Mouse (Mus musculus): ENCODE data around the gene Cavin2.
A peak's percentile ranks its signal among the peaks of the same experiment; 100 is the strongest.

Cavin2 gene

DNA sequence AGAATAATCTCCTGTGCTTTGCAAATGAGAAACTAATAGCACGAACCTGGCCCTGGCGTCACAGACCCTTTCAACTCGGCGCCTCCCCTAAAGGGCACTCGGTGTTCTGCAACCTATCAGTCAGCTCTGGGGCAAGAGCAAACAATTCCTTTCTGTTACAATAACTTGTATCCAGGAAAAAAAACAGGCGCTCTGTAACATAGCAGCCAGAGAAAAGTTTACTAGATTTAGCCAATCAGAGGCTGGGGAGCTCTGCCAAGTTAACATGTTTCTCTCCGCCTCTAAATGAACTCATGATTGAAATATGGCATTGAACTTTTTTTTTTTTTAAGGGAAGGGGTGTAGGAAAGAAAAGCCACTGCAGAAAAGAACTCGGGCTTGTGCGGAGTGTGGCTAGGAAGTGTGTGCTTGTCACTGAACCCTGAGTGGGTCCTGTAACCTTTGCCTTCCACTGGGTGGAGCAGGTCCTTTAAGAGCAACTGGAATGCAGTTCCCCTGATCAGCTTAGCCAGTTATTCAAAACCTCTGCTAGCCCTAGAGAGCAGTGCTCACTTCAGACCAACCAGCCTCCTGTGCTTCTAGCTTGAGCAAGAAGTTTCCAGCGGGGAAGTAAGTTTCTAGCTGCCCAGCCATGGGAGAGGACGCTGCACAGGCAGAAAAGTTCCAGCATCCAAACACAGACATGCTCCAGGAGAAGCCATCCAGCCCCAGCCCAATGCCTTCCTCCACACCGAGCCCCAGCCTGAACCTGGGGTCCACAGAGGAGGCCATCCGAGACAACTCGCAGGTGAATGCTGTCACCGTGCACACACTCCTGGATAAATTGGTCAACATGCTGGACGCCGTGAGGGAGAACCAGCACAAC is at the start of gene Cavin2:
TSS of gene Cavin2 (plus strand) at position 372 of the 865 bp plus-strand sequence.
- no peak for DNase-seq

DNA sequence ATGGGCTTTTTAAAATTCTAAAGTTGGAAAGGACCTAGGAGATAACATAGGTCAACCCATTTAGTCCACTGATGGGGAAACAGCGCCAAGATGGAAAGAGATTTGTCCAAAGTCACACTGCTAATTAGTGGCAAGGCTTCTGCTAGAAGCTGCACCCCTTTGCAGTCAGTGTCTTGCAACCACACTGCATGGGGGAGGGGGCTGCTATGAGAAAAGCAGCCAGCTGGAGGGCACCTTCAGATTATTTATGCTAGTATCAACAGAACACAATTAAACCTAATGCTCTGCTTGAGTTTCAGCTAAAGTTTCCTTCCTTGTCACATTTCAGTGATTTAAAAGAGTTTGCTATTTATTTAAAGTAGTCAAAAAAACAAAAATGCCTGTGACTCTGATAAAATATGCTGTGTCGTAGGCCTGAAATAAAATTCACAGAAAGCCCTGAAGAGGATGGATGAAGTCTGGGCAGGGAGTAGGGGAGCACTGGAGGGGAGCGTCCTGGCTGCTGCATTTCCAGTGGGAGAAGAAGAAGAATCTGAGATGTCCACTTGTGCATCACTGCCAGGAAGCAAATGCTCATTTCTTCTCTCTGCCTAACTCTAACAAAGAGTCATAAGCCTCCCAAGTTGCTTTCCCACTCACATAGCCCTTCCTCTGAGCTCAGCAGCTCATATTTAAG is 47.5 kb upstream of the Cavin2 start:
- no peak for DNase-seq

DNA sequence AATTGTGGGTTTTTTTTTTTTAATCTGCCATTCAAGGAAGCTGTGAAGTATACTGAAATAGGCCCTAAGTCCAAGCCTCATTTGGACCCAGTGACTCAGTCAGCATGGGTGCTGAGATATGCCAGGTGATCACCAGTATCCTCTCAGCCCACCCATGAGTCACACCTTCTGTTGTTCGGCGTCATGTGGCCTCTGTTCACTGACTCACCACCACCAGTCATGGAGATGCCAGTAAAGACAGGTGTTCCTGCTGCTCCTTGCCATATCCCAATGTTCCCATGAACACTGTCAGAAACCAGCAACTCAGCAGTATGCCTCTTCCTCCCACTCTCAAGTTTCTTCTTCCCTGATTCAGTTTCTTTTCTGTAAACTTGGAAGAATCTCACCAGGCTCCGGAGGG is 45.6 kb upstream of the Cavin2 start:
- peak; percentile 82 for DNase-seq

DNA sequence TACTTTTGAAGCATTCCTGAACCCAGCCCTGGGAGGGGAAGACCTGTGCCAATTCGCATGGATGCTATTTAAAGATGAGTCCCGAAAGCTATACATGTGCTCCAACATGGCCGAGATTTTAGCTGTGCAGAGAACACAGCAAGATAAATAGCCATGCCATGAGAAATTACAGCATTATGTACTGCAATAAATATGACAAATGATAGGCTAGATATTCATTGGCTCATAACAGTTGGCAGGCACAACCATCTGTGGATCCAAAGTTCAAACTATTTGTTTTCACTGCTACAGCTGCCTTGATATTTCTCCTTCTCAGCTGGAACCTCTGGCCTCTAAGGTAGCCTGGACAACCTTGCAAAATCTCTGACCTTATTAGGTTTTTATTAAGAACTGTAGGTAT is 45.1 kb upstream of the Cavin2 start:
- no peak for DNase-seq

DNA sequence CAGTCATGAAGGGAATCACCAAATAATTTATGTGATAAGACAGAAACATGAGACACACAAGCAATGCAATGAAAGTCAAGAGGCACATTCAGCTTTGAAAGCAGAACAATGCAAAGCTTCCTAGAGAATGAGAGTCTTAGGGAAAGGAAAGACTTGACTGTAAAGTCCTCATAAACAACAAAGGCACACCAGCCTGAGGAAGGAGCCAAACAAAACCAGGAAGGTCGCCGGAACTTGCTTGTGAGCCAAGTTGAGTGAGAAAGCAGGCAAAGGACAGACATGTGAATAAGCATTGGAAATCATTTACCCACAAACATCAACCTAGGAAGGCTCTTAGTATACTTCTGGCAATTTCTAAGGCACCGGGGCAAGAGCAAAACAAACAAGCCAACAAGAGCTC is 43.5 kb upstream of the Cavin2 start:
- no peak for DNase-seq

DNA sequence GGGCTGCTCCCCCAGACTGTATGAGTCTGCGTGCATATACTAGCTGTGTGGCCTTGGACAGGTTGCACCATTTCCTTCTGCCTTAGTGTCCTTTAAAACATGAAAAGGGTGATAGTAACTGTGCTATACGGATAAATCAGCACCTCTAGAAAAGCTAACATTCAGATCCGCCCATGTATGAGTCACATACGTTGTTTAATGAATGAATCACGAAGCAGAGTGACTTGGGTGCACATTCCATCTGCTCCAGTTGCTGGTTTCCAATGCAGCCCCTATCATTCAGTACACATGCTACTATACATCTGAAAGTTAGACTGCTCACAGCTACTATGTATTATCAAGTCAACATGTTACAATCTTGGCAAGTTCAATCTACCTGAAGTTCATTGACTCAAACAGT is 38.6 kb upstream of the Cavin2 start:
- no peak for DNase-seq

DNA sequence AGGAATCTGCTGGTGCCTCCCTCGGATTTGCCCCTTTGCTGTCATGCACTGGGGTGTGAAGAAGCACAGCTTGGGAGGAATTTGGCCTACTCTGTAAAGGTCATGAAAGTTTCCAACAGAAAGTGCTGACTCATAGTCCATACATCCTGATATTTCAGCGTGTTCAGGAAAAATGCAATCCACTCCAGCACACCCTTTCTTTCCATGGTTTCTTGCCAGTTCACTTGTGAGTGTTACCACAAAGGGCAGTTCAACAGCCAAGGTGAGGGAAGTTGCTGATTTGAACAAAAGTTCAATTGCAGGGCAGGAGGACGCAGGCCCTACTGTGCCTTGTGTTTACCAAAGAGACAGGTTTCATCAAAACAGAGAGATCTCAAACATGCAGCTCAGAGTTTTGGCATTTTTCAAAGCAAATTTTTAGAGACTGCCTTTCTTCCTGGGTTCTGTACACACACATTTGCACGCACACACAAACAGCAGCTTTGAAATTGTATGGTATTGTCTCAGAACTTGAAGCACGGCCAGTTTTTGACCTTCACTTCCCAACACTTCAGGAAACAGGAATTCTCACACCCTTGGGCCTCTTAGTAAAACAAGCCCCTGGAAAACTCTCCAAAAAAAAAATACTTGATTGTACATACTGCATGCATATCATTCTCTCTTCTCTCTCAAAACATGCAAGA is 23.7 kb upstream of the Cavin2 start:
- no peak for DNase-seq

DNA sequence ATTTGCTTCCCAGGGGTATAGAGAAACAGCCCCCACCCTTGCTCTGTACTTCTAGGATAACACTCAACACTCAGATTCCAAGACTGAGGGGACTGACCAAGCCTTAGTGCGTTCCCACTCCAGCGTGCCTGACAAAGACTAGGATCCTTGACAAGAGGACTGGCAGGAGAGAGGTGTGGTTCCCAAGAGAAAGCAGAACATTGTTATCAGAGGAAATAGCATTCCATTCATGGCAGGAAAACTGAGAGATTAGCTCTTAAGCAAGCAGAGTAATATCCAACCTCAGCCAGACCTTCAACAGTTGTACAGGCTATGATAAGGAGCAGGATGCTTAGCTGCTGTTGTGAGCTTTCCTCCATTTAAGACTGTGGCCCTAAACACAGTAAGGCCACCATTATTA is 23.0 kb upstream of the Cavin2 start:
- DNase-seq, result no peak

DNA sequence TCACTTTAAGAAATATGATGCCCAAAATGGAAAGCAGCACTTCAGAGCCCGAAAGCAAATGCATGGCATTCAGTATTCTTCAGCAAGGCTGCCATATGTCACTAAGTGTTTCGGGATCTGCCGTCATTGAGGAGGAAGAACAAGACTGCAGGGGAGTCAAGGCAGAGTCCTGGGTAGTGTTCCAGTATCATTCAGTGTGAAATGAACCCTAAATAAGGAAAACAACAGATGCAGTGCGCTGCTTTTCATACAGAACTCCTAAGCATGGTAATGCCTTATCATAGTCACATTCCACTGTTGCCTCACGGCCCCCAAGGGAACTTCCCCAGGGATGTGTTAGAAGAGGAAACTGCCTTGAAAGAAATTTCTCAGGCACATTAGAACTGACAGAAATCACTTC is 21.8 kb upstream of the Cavin2 start:
- no peak for DNase-seq

DNA sequence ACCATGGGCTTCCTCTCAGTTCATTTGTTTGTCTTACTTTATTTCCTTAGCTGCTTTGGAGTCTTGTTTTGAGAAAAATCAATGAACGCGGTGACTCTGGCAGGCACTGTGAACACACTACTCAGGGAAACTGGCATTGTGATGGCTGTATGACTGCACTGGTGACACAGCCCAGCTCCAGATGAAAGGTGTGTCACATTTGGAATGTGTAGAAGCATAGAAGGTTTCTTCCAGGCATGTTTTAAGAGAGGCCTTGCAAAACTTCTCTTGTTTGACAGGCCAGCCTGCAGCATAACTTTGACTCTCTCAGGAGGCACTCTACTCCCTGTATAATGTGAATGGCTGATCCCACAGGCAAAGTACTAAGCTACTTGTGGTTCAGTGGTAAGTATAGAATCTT is 20.7 kb upstream of the Cavin2 start:
- no peak for DNase-seq

DNA sequence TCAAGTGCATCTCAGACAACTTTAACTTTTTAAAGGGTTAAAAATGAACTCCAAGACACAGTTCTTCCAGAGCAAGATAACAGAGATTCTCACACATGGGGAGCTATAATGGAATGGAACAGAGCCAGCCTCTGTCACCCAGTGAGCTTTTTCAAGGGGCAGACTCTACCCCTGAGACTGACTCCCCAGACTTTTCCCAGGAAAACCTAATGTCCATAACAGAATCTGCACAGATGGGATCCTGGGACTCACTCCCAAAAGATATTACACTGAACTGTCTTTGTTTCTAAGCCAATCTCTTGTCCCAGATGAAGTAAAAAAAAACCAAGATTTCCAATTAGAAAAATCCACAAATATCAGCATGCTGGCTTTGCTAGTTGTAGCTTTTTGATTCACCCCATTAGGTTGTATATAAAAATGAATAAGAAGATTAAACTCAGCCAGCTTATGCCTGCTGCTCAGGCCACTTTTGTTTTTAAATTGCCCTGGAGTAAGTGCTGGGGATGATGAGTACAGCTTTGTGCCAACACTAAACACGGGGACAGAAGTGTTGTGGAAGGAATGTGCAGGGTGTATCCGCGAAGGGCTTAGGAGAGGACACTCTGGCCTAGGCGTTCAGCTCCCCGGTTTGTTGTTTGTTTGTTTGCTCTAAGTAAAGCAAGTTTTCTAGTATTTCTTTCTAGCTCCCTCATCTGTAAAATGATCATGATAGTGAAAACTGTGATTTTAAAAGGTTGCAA is 18.6 kb upstream of the Cavin2 start:
- no peak for DNase-seq

DNA sequence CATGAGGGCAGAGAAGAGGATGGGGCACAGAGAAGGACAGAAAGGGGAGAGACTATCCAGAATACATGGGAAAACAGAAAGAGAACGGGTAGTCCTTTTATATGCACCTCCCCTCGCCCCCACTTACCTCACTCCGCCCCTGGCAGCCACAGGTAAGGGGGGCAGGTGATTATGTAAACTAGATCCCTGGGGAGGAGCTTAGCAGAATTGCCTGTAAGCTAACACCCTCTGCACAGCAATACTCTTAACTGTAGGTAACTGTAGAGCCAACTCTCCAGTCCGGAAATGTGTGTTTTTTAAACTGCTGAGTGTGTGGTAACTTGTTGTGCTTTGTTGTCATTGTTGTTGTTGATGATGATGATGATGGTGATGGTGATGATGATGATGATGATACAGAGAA is 17.1 kb upstream of the Cavin2 start:
- no peak for DNase-seq

DNA sequence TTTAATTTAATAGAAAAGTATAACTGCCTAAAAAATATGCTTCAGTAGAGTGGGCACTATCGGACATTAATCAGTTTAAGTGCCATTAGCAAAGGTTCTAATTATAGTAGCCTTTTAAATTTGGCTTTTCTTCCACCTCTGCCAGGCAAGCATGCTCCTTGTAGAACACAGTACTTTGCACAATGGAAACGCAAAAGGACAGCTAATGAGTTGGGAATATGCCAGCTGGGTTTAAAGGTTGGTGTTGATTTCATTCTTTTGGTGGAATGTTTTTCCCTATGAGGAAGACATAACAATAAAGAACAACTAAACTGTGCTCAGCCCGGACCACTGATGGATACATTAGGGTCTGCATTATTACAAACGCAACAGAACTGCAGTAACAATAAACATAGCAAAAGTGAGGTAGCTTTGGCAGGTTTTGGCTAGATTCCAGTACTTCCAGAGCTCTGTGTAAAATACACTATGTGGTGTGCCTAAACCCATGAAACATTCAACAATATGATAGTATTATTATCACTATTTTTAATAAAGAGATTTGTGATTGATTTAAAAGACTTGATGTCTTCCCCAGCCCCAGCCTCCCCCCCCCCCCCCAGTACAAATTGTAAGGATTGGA is 16.2 kb upstream of the Cavin2 start:
- DNase-seq, result no peak

DNA sequence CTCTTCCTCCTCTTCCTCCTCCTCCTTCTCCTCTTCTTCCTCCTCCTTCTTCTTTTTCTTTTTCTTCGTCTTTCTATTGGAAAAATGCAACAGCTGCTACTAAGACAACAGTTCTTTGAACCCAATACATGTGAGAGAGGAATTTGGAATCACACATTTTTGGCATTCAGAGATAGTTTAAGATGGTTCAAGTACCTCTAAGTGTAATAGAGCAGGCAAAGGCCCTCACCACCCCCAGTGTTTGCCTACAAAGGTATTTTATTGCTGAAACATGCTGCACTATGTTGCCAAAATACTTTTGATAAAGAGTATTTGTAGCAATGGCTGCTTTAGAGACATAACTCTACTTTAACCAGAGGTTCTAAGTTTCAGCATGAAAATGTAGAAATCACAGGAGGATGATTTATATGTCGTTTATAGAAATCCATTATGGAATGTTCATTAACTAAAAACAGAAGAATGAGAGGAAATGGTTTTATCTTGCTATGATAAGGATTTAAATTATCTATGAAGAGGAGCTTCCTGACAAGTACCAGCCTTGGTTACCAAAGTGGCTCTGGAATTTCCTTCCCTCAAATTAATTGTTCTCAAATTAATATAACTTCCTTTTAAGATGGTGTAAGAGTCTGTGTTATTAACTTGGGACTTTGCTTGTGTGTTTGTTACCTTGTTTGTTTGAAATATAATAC is 10.9 kb upstream of the Cavin2 start:
- DNase-seq, result no peak

DNA sequence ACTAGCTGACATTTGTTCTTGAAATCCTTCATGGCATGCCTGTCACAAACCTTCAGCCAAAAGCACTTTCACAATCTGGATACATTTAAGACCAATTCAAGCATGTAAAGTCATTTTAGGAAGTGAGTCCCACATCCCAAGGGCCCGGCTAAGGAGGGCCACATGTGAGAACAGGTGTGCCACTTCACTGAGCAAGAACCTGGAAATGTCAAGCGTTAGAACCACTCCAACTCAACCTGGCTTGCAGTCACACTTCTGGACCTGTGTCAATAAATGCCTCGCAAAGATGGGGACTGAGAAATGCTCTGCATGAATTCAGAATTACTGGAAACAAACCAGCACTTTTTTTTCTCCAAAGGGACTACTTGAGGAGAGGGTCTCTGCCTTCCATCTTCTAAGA is 725 bp upstream of the Cavin2 start:
- DNase-seq, result no peak

DNA sequence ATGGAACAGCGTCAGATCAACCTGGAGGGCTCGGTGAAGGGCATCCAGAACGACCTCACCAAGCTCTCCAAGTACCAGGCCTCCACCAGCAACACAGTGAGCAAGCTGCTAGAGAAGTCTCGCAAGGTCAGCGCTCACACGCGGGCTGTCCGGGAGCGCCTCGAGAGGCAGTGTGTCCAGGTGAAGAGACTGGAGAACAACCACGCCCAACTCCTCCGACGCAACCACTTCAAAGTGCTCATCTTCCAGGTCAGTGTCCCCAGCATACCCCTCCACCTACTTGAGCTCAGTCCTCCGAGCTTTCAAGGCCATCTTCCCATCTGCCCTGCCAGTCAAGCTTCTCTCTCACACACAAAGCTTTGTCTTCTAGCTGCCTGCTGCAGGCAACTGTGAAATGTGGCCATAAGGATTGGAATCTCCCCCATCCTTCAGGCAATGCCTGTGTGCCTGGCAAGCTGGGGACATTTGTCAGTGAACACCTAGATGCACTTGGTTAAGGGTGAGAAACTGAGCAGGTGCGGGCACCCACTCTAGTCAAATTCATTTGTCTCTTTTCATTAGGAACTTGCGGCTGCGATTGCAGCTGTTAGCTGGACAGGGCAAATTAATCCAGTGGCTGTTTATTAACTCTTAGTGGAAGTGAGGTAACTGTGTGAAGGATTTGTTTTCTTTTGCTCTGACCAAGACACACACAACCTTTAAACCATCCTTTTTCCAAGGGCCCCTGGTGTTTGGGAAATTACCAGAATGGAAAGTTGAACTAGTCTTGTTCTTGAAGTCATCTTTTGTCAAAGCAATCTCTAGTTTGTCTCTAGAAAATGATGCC is 907 bp downstream of the Cavin2 start:
- no peak for DNase-seq

DNA sequence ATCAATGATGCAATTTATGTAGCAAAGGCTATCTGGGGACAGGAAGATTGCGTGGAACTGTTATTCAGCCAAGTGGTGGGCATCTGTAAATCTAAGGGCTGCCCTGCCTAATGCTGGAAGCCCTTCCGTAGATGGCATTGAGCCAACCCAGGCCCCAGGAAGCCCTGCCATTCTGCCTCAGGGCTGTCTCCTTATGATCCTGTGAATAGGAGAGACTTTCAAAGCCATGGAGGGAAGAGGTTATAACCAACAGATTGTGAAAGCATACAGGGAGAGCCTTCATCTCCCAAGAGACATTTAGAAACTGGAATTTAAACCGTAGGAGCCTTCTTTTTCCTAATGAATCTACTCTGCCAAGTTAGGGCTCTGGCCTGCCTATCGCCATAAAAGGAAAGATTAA is 1.7 kb downstream of the Cavin2 start:
- DNase-seq, result no peak

DNA sequence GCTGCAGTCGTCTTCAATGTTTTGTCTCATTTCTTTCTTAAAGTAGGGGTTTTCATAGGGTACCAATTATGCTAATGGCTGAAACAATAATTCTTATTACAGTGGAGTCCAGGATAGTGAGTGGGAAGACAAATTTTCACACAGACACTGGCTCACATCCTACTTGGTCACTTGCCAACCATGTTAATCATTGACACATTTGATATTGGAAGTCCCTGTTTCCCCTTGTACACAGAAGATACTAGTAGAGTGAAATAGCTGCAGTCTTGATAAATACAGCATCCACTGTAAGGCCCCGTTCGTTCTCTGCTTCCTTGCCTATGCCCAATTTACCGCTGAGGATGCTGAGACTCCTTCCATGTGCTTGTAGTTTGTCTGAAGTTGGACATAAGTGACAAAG is 3.4 kb downstream of the Cavin2 start:
- DNase-seq, result no peak

DNA sequence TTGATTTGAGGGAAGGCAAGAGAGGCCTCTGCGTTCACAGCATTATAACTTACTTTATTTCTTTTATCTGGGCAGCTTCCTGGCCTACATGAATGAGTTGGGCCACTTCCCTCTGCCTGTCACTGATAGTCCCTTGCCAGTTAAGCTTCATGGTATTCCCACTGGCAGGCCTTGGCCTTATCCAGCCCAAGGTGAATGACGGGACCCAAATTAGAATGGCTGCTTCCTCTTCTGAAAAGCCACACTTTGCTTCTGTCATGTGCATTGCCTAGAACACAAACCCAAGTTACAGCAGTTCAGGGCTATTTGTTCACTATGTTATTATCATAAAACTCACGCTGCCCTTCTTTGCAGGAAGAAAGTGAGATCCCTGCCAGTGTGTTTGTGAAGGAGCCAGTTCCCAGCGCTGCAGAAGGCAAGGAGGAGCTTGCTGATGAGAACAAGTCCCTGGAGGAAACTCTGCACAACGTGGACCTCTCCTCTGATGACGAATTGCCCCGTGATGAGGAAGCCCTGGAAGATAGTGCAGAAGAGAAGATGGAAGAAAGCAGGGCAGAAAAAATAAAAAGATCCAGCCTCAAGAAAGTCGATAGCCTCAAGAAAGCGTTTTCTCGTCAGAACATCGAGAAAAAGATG is 11.5 kb downstream of the Cavin2 start:
- DNase-seq, result no peak

DNA sequence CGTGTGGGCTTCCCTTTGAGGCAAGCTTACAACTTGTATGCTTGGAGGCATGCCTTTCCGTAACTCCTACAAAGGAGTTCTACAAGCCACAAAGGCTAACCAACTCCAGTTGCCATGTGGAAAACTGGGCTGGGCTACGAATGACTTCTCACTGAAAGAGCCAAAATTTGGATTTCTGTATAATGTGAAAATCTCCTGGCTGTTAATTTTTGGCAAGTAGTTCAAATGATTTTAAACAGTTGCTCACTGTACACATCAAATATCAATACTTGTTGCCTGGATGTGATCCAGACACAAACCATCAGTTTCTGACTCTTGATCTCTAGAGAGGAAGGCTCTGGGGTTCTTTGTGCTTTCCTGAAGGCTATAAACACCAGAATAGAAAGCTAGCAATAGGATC is 18.1 kb downstream of the Cavin2 start:
- no peak for DNase-seq

DNA sequence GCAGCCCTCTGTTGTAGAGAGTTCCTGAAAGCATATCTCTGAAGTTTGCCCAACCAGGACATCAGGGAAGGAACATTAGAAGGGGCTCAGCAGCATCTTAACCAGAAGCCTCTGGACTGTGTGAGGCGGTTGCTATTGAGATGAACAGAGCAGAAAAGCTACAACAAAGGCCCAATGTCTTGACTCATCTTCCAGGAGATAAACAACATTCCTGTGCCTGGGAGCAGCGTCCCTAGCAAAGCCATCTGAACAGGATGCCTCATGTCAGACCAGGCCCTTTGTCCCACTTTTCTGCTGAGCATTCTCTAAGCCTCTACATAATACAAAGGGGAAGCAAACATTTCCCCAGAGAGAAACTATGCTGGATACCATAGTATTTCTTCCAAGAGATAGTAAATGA is 26.6 kb downstream of the Cavin2 start:
- DNase-seq, result no peak
